Mouse (Mus musculus) thymus, postnatal 10 days (tissue): ENCODE measurements around the gene Olfr766-ps1.
A peak's percentile ranks its signal among the peaks of the same experiment; 100 is the strongest.
"Not testable (repeated sequence)": the region's sequence is repeated elsewhere in the genome, so short reads cannot be mapped to it uniquely, and the experiment has no call there.

Source experiments
- DNase-seq, 2 experiments: peaks; one replicate each; pipeline ENCODE4 v3.0.0; 2021; ENCODE audit warnings: low spot score in 2 of 2

The Olfr766-ps1 gene

GRCm38 (mm10) chr10:129068877-129069276, at the start of gene Olfr766-ps1:
Gene Olfr766-ps1 (minus strand): TSS chr10:129068977.
- no peak for DNase-seq

GRCm38 (mm10) chr10:129117761-129118160, 49.0 kb upstream of the Olfr766-ps1 start, which contains the start of gene Olfr769:
Gene Olfr769 (minus strand): TSS chr10:129117861.
- DNase-seq: no peak

- DNase-seq: no peak
Observed at GRCm38 (mm10) chr10:129115146-129115545, 46.4 kb upstream of the Olfr766-ps1 start.

- no peak for DNase-seq
Observed at GRCm38 (mm10) chr10:129101231-129101630, 32.5 kb upstream of the Olfr766-ps1 start.

- DNase-seq: no peak
Observed at GRCm38 (mm10) chr10:129099275-129099674, 30.5 kb upstream of the Olfr766-ps1 start, which contains the start of gene Olfr768. Gene Olfr768 (minus strand): TSS chr10:129099375.

- DNase-seq: not testable (repeated sequence)
Observed at GRCm38 (mm10) chr10:129082810-129083209, 14.0 kb upstream of the Olfr766-ps1 start, which contains the start of gene Olfr767. Gene Olfr767 (minus strand): TSS chr10:129082910.

- not testable (repeated sequence) for DNase-seq
Observed at GRCm38 (mm10) chr10:129049898-129050297, 18.9 kb downstream of the Olfr766-ps1 start, which contains the start of gene Olfr765. Gene Olfr765 (minus strand): TSS chr10:129049998.

GRCm38 (mm10) chr10:129039796-129040195, 29.0 kb downstream of the Olfr766-ps1 start, which contains the start of gene Olfr764-ps1:
Gene Olfr764-ps1 (minus strand): TSS chr10:129039896.
- no peak for DNase-seq

GRCm38 (mm10) chr10:129028343-129028742, 40.4 kb downstream of the Olfr766-ps1 start:
- DNase-seq: no peak

GRCm38 (mm10) chr10:129026018-129026662, 42.6 kb downstream of the Olfr766-ps1 start:
- DNase-seq: peak in 1 of 2 experiments; percentile 47

GRCm38 (mm10) chr10:129023319-129023718, 45.5 kb downstream of the Olfr766-ps1 start:
- no peak for DNase-seq

GRCm38 (mm10) chr10:129014477-129014876, 54.3 kb downstream of the Olfr766-ps1 start:
- no peak for DNase-seq
